Mouse (Mus musculus) kidney, postnatal 0 days (tissue): Measurements from ENCODE around the gene Macc1. TPM values are rescaled to one million over a fixed set of nuclear protein-coding genes. Genes with fewer than 3 reads are reported as not detected.

Experiments
- ATAC-seq: fragments of 200-750 bp; cut with Nextera tagmentation; replicated peaks from 2 replicates; pipeline ENCODE4 v1.8.0; 2017; ENCODE audit warnings: low read depth, moderate number of reproducible peaks, moderate TSS enrichment, moderate library complexity; ENCODE audit not compliant: low FRiP score
- DNase-seq: peaks from one replicate; pipeline ENCODE4 v3.0.0-alpha.2; 2016; ENCODE audit warnings: low spot score
- H3K27ac ChIP-seq: fragments of 300-500 bp; sonication (generic); 2 replicates; pipeline ENCODE4 v1.5.1; 2014; ENCODE audit warnings: mild to moderate bottlenecking
- H3K27me3 ChIP-seq: fragments of 300-500 bp; sonication (generic); 2 replicates; pipeline ENCODE4 v1.6.1; 2014; ENCODE audit warnings: low read length, mixed read lengths; ENCODE audit not compliant: insufficient read depth
- H3K36me3 ChIP-seq: fragments of 300-500 bp; sonication (generic); 2 replicates; pipeline ENCODE4 v1.6.1; 2014; ENCODE audit warnings: low read length, mixed read lengths; ENCODE audit not compliant: insufficient read depth
- H3K4me1 ChIP-seq: fragments of 300-500 bp; sonication (generic); replicated peaks from 2 replicates; pipeline ENCODE4 v1.6.1; 2014; ENCODE audit warnings: antibody characterized with exemption, low read length, mixed read lengths; ENCODE audit not compliant: insufficient read depth
- H3K4me2 ChIP-seq: fragments of 300-500 bp; sonication (generic); 2 replicates; pipeline ENCODE4 v1.6.1; 2014; ENCODE audit warnings: mild to moderate bottlenecking, low read length, moderate library complexity, mixed read lengths
- H3K4me3 ChIP-seq: fragments of 300-500 bp; sonication (generic); replicated peaks from 2 replicates; pipeline ENCODE4 v1.5.1; 2014; ENCODE audit warnings: low read depth, low read length
- H3K9ac ChIP-seq: fragments of 300-500 bp; sonication (generic); 2 replicates; pipeline ENCODE4 v1.6.1; 2014; ENCODE audit warnings: low read depth, low read length
- H3K9me3 ChIP-seq: fragments of 300-500 bp; sonication (generic); replicated peaks from 2 replicates; pipeline ENCODE4 v1.6.1; 2016; ENCODE audit warnings: low read length, inconsistent platforms, mixed read lengths
- CTCF ChIP-seq: IDR thresholded peaks from 2 replicates; pipeline ENCODE4 v1.5.1; 2016; ENCODE audit warnings: antibody characterized with exemption, low read depth, mild to moderate bottlenecking, moderate library complexity
- WGBS: fragments of 180-500 bp; shearing (Covaris S2); extraction: QIAGEN DNeasy Blood & Tissue Kit; methylation state at CpG from one replicate; pipeline ENCODE4 v1.1.7; 2014; 5-methylcytosine and 5-hydroxymethylcytosine counted together
- polyA plus RNA-seq: library from polyadenylated mRNA; unstranded; fragments of >200 nt; fragmentation: Nextera tagmentation; extraction: Ambion mirVana; gene quantifications from 2 replicates; pipeline ENCODE4 v1.2.1, GENCODE M21; 2015

The Macc1 gene
- polyA plus RNA-seq, 1 experiment from 2014 or later: 0.78 TPM

DNA sequence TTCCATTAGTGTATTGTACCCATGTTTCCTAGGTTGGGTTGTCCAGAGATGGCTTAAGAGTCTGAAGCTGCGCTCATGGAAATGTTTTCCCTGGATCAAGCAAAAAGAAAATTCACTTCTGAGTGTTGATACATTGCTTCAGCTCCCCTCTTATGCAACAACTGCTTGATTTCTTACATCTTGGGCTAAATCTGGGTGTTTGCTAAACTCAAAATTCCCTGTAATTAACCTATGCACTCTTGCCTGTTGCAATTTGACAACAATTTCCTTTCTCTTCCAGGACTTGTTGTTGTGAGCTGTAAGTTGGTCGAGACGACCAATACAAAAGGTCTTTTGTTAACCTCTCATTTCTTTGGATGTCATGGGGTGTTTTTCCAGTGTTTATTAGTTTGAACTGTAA is 88.7 kb downstream of the Macc1 start:
- ATAC-seq: no peak
- Histone ChIP-seq H3K4me2 (no peak overlapping the region), H3K27ac (no peak overlapping the region), H3K9me3 (no peaks in the 10 kb centered on the region), H3K4me3 (no peak overlapping the region), H3K4me1 (no peaks in the 10 kb centered on the region), H3K9ac (no peak overlapping the region), H3K27me3 (no peaks in the 10 kb centered on the region), H3K36me3 (no peaks in the 10 kb centered on the region)
- DNase-seq: peak; percentile 75
- WGBS: 44% methylated on average over 3 of the region's 3 CpGs
- TF ChIP-seq CTCF: no peak

- ATAC-seq (no peak), DNase-seq (no peak)
- no peak for TF ChIP-seq CTCF
- Histone ChIP-seq H3K4me1 (no peaks in the 10 kb centered on the region), H3K4me2 (no peak overlapping the region), H3K9me3 (no peaks in the 10 kb centered on the region), H3K36me3 (no peaks in the 10 kb centered on the region), H3K9ac (no peak overlapping the region), H3K27ac (no peak overlapping the region), H3K4me3 (no peak overlapping the region), H3K27me3 (no peaks in the 10 kb centered on the region)
- WGBS: 90% methylated on average over 1 of the region's 1 CpGs
Measured at GRCm38 (mm10) chr12:119404810-119405209, 90.7 kb downstream of the Macc1 start.

DNA sequence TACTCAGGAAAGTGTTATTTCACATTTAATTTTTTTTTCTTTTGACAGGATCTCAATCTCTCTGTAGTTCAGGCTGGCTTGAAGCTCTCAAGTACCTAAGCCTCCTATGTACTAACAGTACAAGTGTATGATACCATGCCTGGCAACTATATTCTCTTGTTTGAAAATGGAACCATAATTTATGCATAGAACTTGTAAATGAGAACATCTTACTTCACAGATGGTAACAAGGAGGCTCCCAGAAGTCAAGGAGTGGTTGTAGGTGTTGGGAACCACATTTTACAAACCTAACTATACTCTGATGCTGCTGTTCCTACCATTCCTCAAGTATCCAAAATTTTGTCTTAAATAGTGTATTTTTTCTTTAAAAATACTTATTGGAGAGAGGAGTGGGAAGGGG is 96.5 kb downstream of the Macc1 start:
- H3K4me3 ChIP-seq: no peak overlapping the region
- H3K27ac ChIP-seq: no peak overlapping the region
- H3K36me3 ChIP-seq: no peaks in the 10 kb centered on the region
- no peaks in the 10 kb centered on the region for H3K27me3 ChIP-seq
- no peak for TF ChIP-seq CTCF
- no peaks in the 10 kb centered on the region for H3K9me3 ChIP-seq
- no peak for DNase-seq
- no peak overlapping the region for H3K9ac ChIP-seq
- H3K4me1 ChIP-seq: no peaks in the 10 kb centered on the region
- ATAC-seq: no peak
- no peak overlapping the region for H3K4me2 ChIP-seq

GRCm38 (mm10) chr12:119410956-119411355 is 96.9 kb downstream of the Macc1 start:
- Histone ChIP-seq H3K4me2 (no peak overlapping the region), H3K27ac (no peak overlapping the region), H3K4me3 (no peak overlapping the region), H3K4me1 (no peaks in the 10 kb centered on the region), H3K36me3 (no peaks in the 10 kb centered on the region), H3K9ac (no peak overlapping the region), H3K9me3 (no peaks in the 10 kb centered on the region), H3K27me3 (no peaks in the 10 kb centered on the region)
- no peak for DNase-seq
- 62% methylated on average over 2 of the region's 2 CpGs for WGBS
- TF ChIP-seq CTCF: no peak
- ATAC-seq: no peak

- TF ChIP-seq CTCF: no peak
- Histone ChIP-seq H3K9me3 (no peaks in the 10 kb centered on the region), H3K4me1 (no peaks in the 10 kb centered on the region), H3K27ac (no peak overlapping the region), H3K4me3 (no peak overlapping the region), H3K27me3 (no peaks in the 10 kb centered on the region), H3K9ac (no peak overlapping the region), H3K4me2 (no peak overlapping the region), H3K36me3 (no peaks in the 10 kb centered on the region)
- ATAC-seq: no peak
- WGBS: 54% methylated on average over 2 of the region's 2 CpGs
- no peak for DNase-seq
Measured at GRCm38 (mm10) chr12:119411982-119412381, 97.9 kb downstream of the Macc1 start.

DNA sequence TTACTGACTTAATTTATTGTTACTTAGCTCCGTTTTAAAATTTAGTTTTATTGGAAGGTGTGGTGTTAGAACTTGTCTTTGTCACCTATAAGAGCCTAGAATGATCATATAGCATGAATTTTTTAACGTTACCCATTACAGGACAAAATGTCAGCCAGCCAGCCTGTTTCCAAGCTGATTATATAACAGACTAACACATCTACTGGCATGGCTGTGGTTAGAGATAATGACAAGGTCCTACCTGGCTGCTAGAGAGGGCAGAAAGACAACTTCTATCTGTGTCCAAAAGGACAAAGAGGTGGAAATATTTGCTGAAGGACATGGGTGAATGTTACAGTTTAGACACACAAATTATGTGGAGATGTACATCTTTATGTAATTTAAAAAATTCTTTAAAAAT is 101.8 kb downstream of the Macc1 start:
- Histone ChIP-seq H3K4me3 (no peak overlapping the region), H3K4me1 (no peaks in the 10 kb centered on the region), H3K27ac (no peak overlapping the region), H3K4me2 (no peak overlapping the region), H3K36me3 (no peaks in the 10 kb centered on the region), H3K27me3 (no peaks in the 10 kb centered on the region), H3K9me3 (no peaks in the 10 kb centered on the region), H3K9ac (no peak overlapping the region)
- WGBS: 81% methylated on average over 2 of the region's 2 CpGs
- no peak for DNase-seq
- no peak for ATAC-seq
- TF ChIP-seq CTCF: no peak

- no peak overlapping the region for H3K27ac ChIP-seq
- DNase-seq: no peak
Measured at GRCm38 (mm10) chr12:119425749-119426148, 111.7 kb downstream of the Macc1 start.

More at GRCm38 (mm10) chr12:119425749-119426148, 111.7 kb downstream of the Macc1 start:
- no peak for TF ChIP-seq CTCF
- H3K36me3 ChIP-seq: no peaks in the 10 kb centered on the region
- H3K27me3 ChIP-seq: no peaks in the 10 kb centered on the region
- no peaks in the 10 kb centered on the region for H3K9me3 ChIP-seq
- H3K4me1 ChIP-seq: no peaks in the 10 kb centered on the region
- H3K4me3 ChIP-seq: no peak overlapping the region
- H3K9ac ChIP-seq: no peak overlapping the region
- no peak for ATAC-seq
- 81% methylated on average over 2 of the region's 2 CpGs for WGBS
- H3K4me2 ChIP-seq: no peak overlapping the region
